Mouse (Mus musculus) heart, adult 2 months (tissue): ENCODE results near the gene Setd7.

Experiments
- CTCF ChIP-seq: fragments of 200-600 bp; IDR thresholded peaks from 2 replicates; pipeline ENCODE4 v1.8.1; 2022; ENCODE audit warnings: antibody characterized with exemption, mild to moderate bottlenecking, moderate library complexity
- EP300 ChIP-seq: fragments of 200-500 bp; IDR thresholded peaks from 2 replicates; pipeline ENCODE4 v1.6.1; 2011; ENCODE audit warnings: low read depth, low read length, control low read depth; ENCODE audit not compliant: insufficient read depth

GRCm38 (mm10) chr3:51577816-51578749 is 17.4 kb upstream of the Setd7 start:
- TF ChIP-seq EP300 (no peak), CTCF (no peak)
